Mouse (Mus musculus) pancreas, adult 10 weeks (tissue): ENCODE measurements around the gene Olfr63. TPM values are rescaled to one million over a fixed set of nuclear protein-coding genes. Genes with fewer than 3 reads are reported as not detected.

Source experiments
- polyA plus RNA-seq: library from polyadenylated mRNA; stranded (reverse); fragments of 350-450 nt; fragmentation: Illumina TruSeq; extraction: RNeasy Lipid Tissue Mini Kit (QIAGEN cat#74804); gene quantifications from one replicate; pipeline ENCODE4 v1.2.3, GENCODE M21; 2015; ENCODE audit warnings: low read depth, low replicate concordance; ENCODE audit not compliant: insufficient read depth

Olfr63 gene
- polyA plus RNA-seq = not detected

GRCm38 (mm10) chr17:33264376-33264775 is at the start of gene Olfr63:
Olfr63 (plus strand) TSS chr17:33264676.

GRCm38 (mm10) chr17:33221590-33221989 is 42.9 kb upstream of the Olfr63 start, which contains the start of gene Olfr1564:
Olfr1564 (minus strand) TSS chr17:33221690.

GRCm38 (mm10) chr17:33254530-33255318 is 9.8 kb upstream of the Olfr63 start, which contains the start of gene Zfp955a:
Zfp955a (minus strand) TSS chr17:33255145.

GRCm38 (mm10) chr17:33289039-33289875 is 24.8 kb downstream of the Olfr63 start, which contains the start of gene Zfp955b:
Zfp955b (plus strand) TSS chr17:33289544.

Other genes starting within 250 kb of the Olfr63 start
- 0.78 TPM for gene Zfp763, start 231.3 kb upstream of the Olfr63 start, polyA plus RNA-seq
- gene 4921501E09Rik, start 196.6 kb upstream of the Olfr63 start, polyA plus RNA-seq = not detected
- gene Zfp563, start 175.4 kb upstream of the Olfr63 start, polyA plus RNA-seq = 1.9 TPM
- gene Morc2b, start 125.0 kb upstream of the Olfr63 start, polyA plus RNA-seq = not detected
- not detected for gene Olfr55, start 96.2 kb upstream of the Olfr63 start, polyA plus RNA-seq
- not detected for gene Olfr239, start 73.4 kb upstream of the Olfr63 start, polyA plus RNA-seq
- not detected for gene Olfr1564, start 43.0 kb upstream of the Olfr63 start, polyA plus RNA-seq
- 1.7 TPM for gene Zfp955a, start 9.5 kb upstream of the Olfr63 start, polyA plus RNA-seq
- 1.2 TPM for gene Zfp955b, start 24.9 kb downstream of the Olfr63 start, polyA plus RNA-seq
- 1.5 TPM for gene Zfp81, start 94.2 kb downstream of the Olfr63 start, polyA plus RNA-seq
- gene Zfp101, start 130.0 kb downstream of the Olfr63 start, polyA plus RNA-seq = 4.3 TPM
- not detected for gene Actl9, start 168.2 kb downstream of the Olfr63 start, polyA plus RNA-seq